Mouse (Mus musculus) midbrain, embryonic 12.5 days (tissue): ENCODE results near the gene Ssbp3. TPM values are rescaled to one million over a fixed set of nuclear protein-coding genes. Genes with fewer than 3 reads are reported as not detected.

Experiments
- ATAC-seq: fragments of 200-750 bp; cut with Nextera tagmentation; 2 replicates; pipeline ENCODE4 v1.8.0; 2017; ENCODE audit warnings: low read depth, moderate TSS enrichment, moderate library complexity; ENCODE audit not compliant: low FRiP score
- H3K27ac ChIP-seq: fragments of 300-500 bp; sonication (generic); replicated peaks from 2 replicates; pipeline ENCODE4 v1.5.1; 2016; ENCODE audit warnings: mild to moderate bottlenecking
- H3K27me3 ChIP-seq: fragments of 300-500 bp; sonication (generic); 2 replicates; pipeline ENCODE4 v1.6.1; 2016; ENCODE audit warnings: mild to moderate bottlenecking
- H3K36me3 ChIP-seq: fragments of 300-500 bp; sonication (generic); 2 replicates; pipeline ENCODE4 v1.6.1; 2016
- H3K4me1 ChIP-seq: fragments of 300-500 bp; sonication (generic); 2 replicates; pipeline ENCODE4 v1.6.1; 2016
- H3K4me2 ChIP-seq: fragments of 300-500 bp; sonication (generic); replicated peaks from 2 replicates; pipeline ENCODE4 v1.6.1; 2016; ENCODE audit warnings: mild to moderate bottlenecking, moderate library complexity
- H3K4me3 ChIP-seq: fragments of 300-500 bp; sonication (generic); 2 replicates; pipeline ENCODE4 v1.5.1; 2016; ENCODE audit warnings: mild to moderate bottlenecking
- H3K9ac ChIP-seq: fragments of 300-500 bp; sonication (generic); replicated peaks from 2 replicates; pipeline ENCODE4 v1.6.1; 2016; ENCODE audit warnings: mild to moderate bottlenecking, moderate library complexity
- H3K9me3 ChIP-seq: fragments of 300-500 bp; sonication (generic); 2 replicates; pipeline ENCODE4 v1.6.1; 2016; ENCODE audit warnings: mild to moderate bottlenecking
- WGBS: fragments of 180-500 bp; shearing (Covaris S2); methylation state at CpG from one replicate; pipeline ENCODE4 v1.1.7; 2016; 5-methylcytosine and 5-hydroxymethylcytosine counted together
- polyA plus RNA-seq: library from polyadenylated mRNA; unstranded; fragments of >200 nt; fragmentation: Nextera tagmentation; extraction: Ambion mirVana; gene quantifications from 2 replicates; pipeline ENCODE4 v1.2.1, GENCODE M21; 2016

Gene Ssbp3
- polyA plus RNA-seq, 1 experiment from 2014 or later: 277 TPM

GRCm38 (mm10) chr4:107072343-107072742 is 161.8 kb downstream of the Ssbp3 start:
- no peaks in the 10 kb centered on the region for H3K36me3 ChIP-seq
- no peak overlapping the region for H3K4me2 ChIP-seq
- H3K9me3 ChIP-seq: no peaks in the 10 kb centered on the region
- H3K4me3 ChIP-seq: no peak overlapping the region
- H3K27me3 ChIP-seq: no peaks in the 10 kb centered on the region
- no peak for ATAC-seq
- H3K9ac ChIP-seq: no peak overlapping the region
- WGBS: 81% methylated on average over 9 of the region's 9 CpGs
- peaks cover 9% of the 10 kb centered on the region for H3K4me1 ChIP-seq
- no peak overlapping the region for H3K27ac ChIP-seq

- 35% methylated on average over 5 of the region's 5 CpGs for WGBS
- no peaks in the 10 kb centered on the region for H3K36me3 ChIP-seq
- H3K4me2 ChIP-seq: no peak overlapping the region
- H3K4me1 ChIP-seq: peaks cover 5% of the 10 kb centered on the region; the same call in 1 of the 2 replicates
- no peaks in the 10 kb centered on the region for H3K27me3 ChIP-seq
- no peak for ATAC-seq
- no peaks in the 10 kb centered on the region for H3K9me3 ChIP-seq
- no peak overlapping the region for H3K4me3 ChIP-seq
- peak overlapping the region; percentile 63 for H3K27ac ChIP-seq
- no peak overlapping the region for H3K9ac ChIP-seq
Measured at GRCm38 (mm10) chr4:107075456-107075855, 165.0 kb downstream of the Ssbp3 start.

GRCm38 (mm10) chr4:107078894-107079293 is 168.4 kb downstream of the Ssbp3 start:
- Histone ChIP-seq H3K9ac (no peak overlapping the region), H3K4me2 (no peak overlapping the region), H3K4me1 (peaks cover 8% of the 10 kb centered on the region), H3K27ac (no peak overlapping the region), H3K4me3 (no peak overlapping the region), H3K36me3 (no peaks in the 10 kb centered on the region), H3K27me3 (no peaks in the 10 kb centered on the region), H3K9me3 (no peaks in the 10 kb centered on the region)
- no peak for ATAC-seq
- 86% methylated on average over 4 of the region's 4 CpGs for WGBS

GRCm38 (mm10) chr4:107079716-107080115 is 169.2 kb downstream of the Ssbp3 start:
- no peak overlapping the region for H3K27ac ChIP-seq
- peaks cover 16% of the 10 kb centered on the region for H3K4me1 ChIP-seq
- no peak overlapping the region for H3K4me2 ChIP-seq
- no peak overlapping the region for H3K9ac ChIP-seq
- no peak overlapping the region for H3K4me3 ChIP-seq
- ATAC-seq: no peak
- no peaks in the 10 kb centered on the region for H3K27me3 ChIP-seq
- no peaks in the 10 kb centered on the region for H3K36me3 ChIP-seq
- no peaks in the 10 kb centered on the region for H3K9me3 ChIP-seq

- 94% methylated on average over 3 of the region's 3 CpGs for WGBS
- no peaks in the 10 kb centered on the region for H3K27me3 ChIP-seq
- peaks cover 20% of the 10 kb centered on the region for H3K4me1 ChIP-seq
- no peak for ATAC-seq
- no peak overlapping the region for H3K4me3 ChIP-seq
- no peak overlapping the region for H3K27ac ChIP-seq
- H3K9me3 ChIP-seq: no peaks in the 10 kb centered on the region
- H3K9ac ChIP-seq: no peak overlapping the region
- H3K4me2 ChIP-seq: no peak overlapping the region
- H3K36me3 ChIP-seq: no peaks in the 10 kb centered on the region
Measured at GRCm38 (mm10) chr4:107082185-107082584, 171.7 kb downstream of the Ssbp3 start.

GRCm38 (mm10) chr4:107083126-107083525 is 172.6 kb downstream of the Ssbp3 start:
- no peaks in the 10 kb centered on the region for H3K27me3 ChIP-seq
- H3K36me3 ChIP-seq: no peaks in the 10 kb centered on the region
- no peak overlapping the region for H3K27ac ChIP-seq
- peaks cover 20% of the 10 kb centered on the region for H3K4me1 ChIP-seq
- no peaks in the 10 kb centered on the region for H3K9me3 ChIP-seq
- ATAC-seq: no peak
- H3K4me3 ChIP-seq: no peak overlapping the region
- H3K4me2 ChIP-seq: no peak overlapping the region
- 93% methylated on average over 4 of the region's 4 CpGs for WGBS
- H3K9ac ChIP-seq: no peak overlapping the region

GRCm38 (mm10) chr4:107084343-107084742 is 173.8 kb downstream of the Ssbp3 start:
- Histone ChIP-seq H3K36me3 (no peaks in the 10 kb centered on the region), H3K27me3 (no peaks in the 10 kb centered on the region), H3K9ac (peak overlapping the region; percentile 8; the same call in 1 of the 2 replicates), H3K4me1 (peaks cover 20% of the 10 kb centered on the region), H3K27ac (peak overlapping the region; percentile 87), H3K9me3 (no peaks in the 10 kb centered on the region), H3K4me3 (no peak overlapping the region), H3K4me2 (peak overlapping the region; percentile 25; the same call in 1 of the 2 replicates)
- ATAC-seq: peak; percentile 58; the same call in 1 of the 2 replicates
- WGBS: 13% methylated on average over 1 of the region's 1 CpGs

GRCm38 (mm10) chr4:107084858-107085257 is 174.4 kb downstream of the Ssbp3 start:
- H3K4me1 ChIP-seq: peaks cover 20% of the 10 kb centered on the region
- no peak overlapping the region for H3K4me3 ChIP-seq
- H3K27me3 ChIP-seq: no peaks in the 10 kb centered on the region
- H3K9me3 ChIP-seq: no peaks in the 10 kb centered on the region
- H3K27ac ChIP-seq: peak overlapping the region; percentile 87
- no peaks in the 10 kb centered on the region for H3K36me3 ChIP-seq
- H3K4me2 ChIP-seq: peak overlapping the region; percentile 25; the same call in 1 of the 2 replicates
- ATAC-seq: peak; percentile 91
- 0 out of 2 replicates have a peak overlapping the region, but pooled peaks have one; percentile 8 for H3K9ac ChIP-seq
- 5% methylated on average over 6 of the region's 6 CpGs for WGBS

- H3K9ac ChIP-seq: no peak overlapping the region
- no peak for ATAC-seq
- H3K36me3 ChIP-seq: no peaks in the 10 kb centered on the region
- no peaks in the 10 kb centered on the region for H3K9me3 ChIP-seq
- 85% methylated on average over 14 of the region's 14 CpGs for WGBS
- peaks cover 9% of the 10 kb centered on the region for H3K4me1 ChIP-seq
- H3K4me3 ChIP-seq: no peak overlapping the region
- no peak overlapping the region for H3K27ac ChIP-seq
- H3K4me2 ChIP-seq: no peak overlapping the region
- H3K27me3 ChIP-seq: no peaks in the 10 kb centered on the region
Measured at GRCm38 (mm10) chr4:107091696-107092095, 181.2 kb downstream of the Ssbp3 start.

GRCm38 (mm10) chr4:107094484-107095187 is 184.1 kb downstream of the Ssbp3 start:
- Histone ChIP-seq H3K4me1 (peaks cover 22% of the 10 kb centered on the region), H3K9me3 (no peaks in the 10 kb centered on the region), H3K27me3 (no peaks in the 10 kb centered on the region), H3K36me3 (no peaks in the 10 kb centered on the region), H3K4me2 (no peak overlapping the region), H3K27ac (no peak overlapping the region), H3K9ac (no peak overlapping the region), H3K4me3 (no peak overlapping the region)
- 81% methylated on average over 16 of the region's 16 CpGs for WGBS
- ATAC-seq: no peak

- Histone ChIP-seq H3K9me3 (no peaks in the 10 kb centered on the region), H3K4me3 (no peak overlapping the region), H3K27ac (peak overlapping the region; percentile 67), H3K4me2 (no peak overlapping the region), H3K4me1 (peaks cover 22% of the 10 kb centered on the region), H3K36me3 (no peaks in the 10 kb centered on the region), H3K27me3 (no peaks in the 10 kb centered on the region), H3K9ac (no peak overlapping the region)
- ATAC-seq: 0 out of 2 replicates have a peak, but pooled peaks have one; percentile 38
- 32% methylated on average over 6 of the region's 6 CpGs for WGBS
Measured at GRCm38 (mm10) chr4:107096043-107096442, 185.5 kb downstream of the Ssbp3 start.

GRCm38 (mm10) chr4:107096841-107097373 is 186.4 kb downstream of the Ssbp3 start, which contains the start of gene Cdcp2:
TSS of gene Cdcp2 (plus strand) at chr4:107096891.
- Histone ChIP-seq H3K4me2 (no peak within 1 kb of the TSS), H3K4me1 (peaks cover 22% of the 10 kb centered on the region), H3K4me3 (no peak within 1 kb of the TSS), H3K36me3 (no peaks in the 10 kb centered on the region), H3K9ac (no peak within 1 kb of the TSS), H3K27me3 (no peaks in the 10 kb centered on the region), H3K9me3 (no peaks in the 10 kb centered on the region), H3K27ac (peak within 1 kb of the TSS; percentile 67)
- WGBS: 38% methylated on average over 16 of the region's 16 CpGs
- ATAC-seq: peak; percentile 65
